Mouse (Mus musculus) ES-E14 (cell line): Measurements from ENCODE around the gene Gatad1.

Source experiments
- CHD2 ChIP-seq: IDR thresholded peaks from 2 replicates; pipeline ENCODE4 v1.6.1; 2014; ENCODE audit warnings: mild to moderate bottlenecking, low read depth, low read length, inconsistent platforms
- HCFC1 ChIP-seq: IDR thresholded peaks from 2 replicates; pipeline ENCODE4 v1.6.1; 2012; ENCODE audit warnings: low read length, inconsistent platforms, borderline replicate concordance; ENCODE audit not compliant: insufficient read depth
- MAFK ChIP-seq: IDR thresholded peaks from 2 replicates; pipeline ENCODE4 v1.6.1; 2014; ENCODE audit warnings: mild to moderate bottlenecking, low read depth, low read length, inconsistent platforms; ENCODE audit not compliant: insufficient read depth
- ZC3H11A ChIP-seq: IDR thresholded peaks from 2 replicates; pipeline ENCODE4 v1.6.1; 2012; ENCODE audit warnings: low read depth, mild to moderate bottlenecking, inconsistent platforms, low read length, borderline replicate concordance
- ZNF384 ChIP-seq: IDR thresholded peaks from 2 replicates; pipeline ENCODE4 v1.6.1; 2012; ENCODE audit warnings: low read depth, low read length, inconsistent platforms

DNA sequence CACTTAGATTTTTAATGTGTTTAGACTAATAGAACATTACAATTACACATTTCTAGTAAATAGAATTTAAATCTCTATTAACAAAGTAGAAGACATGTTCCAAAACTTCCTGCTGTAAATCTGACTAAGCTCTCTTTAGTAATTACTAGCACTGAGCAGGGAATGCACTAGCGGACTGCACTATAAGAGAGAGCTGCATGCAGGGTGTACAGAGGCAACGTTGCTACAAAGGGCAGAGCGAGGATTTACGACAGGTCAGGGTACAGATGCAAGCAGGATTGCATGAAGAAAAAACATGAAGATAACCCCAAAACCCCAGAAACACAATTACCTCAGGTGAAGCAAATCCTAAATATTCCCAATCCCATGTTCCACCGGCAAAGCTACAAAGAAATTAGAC is 43.0 kb upstream of the Gatad1 start:
- TF ChIP-seq CHD2 (no peak), HCFC1 (no peak), MAFK (no peak), ZC3H11A (no peak), ZNF384 (no peak)
